Mouse (Mus musculus) kidney, postnatal 14 days (tissue): ENCODE results near the gene Olfr129.

ENCODE experiments used
- DNase-seq: peaks from one replicate; pipeline ENCODE4 v3.0.0; 2022; ENCODE audit warnings: mixed read lengths

The Olfr129 gene

DNA sequence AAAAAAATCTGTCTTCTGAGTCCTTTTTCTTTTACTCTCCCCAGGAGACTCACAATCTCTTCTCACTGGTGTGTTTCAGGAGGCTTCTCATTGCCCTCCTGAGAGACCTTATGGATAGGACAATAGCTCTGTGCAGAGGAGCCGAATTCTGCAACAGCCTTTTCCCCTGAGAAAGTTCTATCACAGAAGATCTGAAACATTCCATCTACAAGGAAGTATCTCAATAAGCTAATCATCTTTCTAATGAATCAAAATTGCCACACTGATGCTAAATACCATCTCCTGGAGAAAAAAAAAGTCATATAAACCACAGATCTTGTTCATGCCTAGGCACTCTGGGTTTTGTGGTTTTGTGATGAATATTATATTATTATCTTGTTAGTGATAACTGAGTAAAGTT lies at the start of gene Olfr129:
Gene Olfr129 (minus strand): TSS at position 101 of the 400 bp plus-strand sequence.
- DNase-seq: no peak

DNA sequence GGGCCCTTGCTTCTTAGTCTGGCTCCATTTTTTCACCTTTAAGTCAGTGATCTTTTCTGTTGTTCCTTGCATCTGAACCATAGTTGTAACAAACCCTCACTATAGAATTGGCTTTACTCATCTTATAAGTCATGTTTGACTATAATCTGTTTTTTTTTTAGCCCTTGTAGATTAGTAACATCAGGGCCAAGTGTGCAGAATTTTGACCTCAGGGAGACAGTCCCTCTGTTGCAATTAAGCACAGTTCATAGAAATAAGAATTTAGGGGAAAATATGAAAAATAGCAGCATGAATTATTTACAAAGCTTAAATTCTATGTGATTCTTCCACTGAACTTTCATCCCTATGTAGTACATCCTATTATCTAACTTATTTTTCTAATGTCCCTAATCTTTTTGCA lies 28.7 kb upstream of the Olfr129 start, which contains the start of gene Olfr131:
Gene Olfr131 (minus strand): TSS at position 101 of the 400 bp plus-strand sequence.
- DNase-seq: no peak

DNA sequence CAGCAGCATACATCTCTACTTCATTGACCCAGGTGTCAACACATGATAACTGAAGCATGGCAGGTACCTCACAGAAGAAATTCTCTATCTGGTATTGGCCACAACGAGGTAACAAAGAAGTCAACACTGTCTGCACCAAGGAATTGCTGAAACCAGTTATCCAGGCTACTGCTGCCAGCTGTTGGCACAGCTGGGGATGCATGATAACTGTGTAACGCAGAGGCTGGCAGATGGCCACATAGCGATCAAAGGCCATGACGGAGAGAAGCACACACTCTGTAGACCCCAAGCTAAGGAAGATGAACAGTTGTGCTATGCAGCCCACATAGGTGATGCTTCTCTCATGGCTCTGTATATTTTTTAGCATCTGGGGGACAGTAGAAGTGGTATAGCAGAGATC lies 22.5 kb upstream of the Olfr129 start:
- DNase-seq: no peak

DNA sequence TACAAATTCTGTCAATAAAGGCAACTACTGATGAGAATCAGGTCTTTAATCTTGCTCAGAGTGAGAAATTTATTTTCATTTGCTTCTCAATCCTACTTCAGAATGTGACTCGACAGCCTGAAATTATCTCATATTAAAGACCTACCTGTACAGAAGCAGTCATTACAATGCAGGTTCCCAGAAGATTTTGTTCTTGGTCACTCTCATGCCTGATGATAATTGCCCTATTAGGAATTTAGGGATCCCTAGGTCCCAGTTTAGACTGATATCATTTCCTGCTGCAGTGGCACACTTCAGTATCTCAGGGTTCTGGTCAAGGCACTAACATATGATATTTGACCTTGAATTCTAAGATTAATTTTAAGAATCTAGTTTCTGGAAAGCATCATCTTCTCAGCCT lies 3.7 kb upstream of the Olfr129 start, which contains the start of gene Olfr130:
Gene Olfr130 (plus strand): TSS at position 301 of the 400 bp plus-strand sequence.
- no peak for DNase-seq

DNA sequence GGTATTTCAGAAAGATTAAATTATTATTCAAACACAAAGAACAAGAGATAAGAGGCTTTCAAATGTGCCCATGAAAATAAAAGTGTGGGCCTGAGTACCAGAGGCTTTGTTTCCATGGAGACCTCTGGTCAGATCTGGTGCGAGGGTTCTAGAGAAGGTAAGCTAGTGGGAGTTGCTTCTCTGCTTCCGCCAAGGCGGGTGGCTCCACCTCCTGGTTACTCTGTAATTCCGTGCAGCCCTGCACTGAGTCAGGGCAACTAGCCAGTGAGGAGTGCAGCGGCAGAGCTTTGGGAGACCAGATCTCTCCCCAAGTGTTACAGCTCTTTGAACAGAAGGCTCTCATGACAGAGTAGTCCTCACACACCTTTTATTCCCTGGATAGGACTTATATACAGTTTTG lies 33.6 kb downstream of the Olfr129 start:
- no peak for DNase-seq

DNA sequence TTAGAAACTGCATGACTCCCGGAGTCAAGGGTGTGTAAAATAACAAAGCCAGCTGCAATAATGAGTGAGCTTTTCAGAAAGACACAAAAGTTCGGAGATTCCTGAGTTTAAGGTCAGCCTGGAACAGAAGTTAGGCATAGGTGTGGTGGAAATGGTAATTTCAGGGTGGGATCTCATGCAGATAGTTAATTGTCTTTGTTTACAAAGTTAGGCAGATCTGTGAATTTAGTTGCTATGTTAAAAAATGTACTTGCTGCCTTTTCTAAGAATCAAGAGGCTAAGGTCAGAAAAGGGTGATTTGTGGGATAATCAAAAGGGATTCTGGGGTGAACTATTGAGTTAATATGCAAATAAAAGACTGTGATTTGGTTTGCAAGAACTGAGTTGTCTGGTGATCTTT lies 43.5 kb downstream of the Olfr129 start:
- DNase-seq: no peak

DNA sequence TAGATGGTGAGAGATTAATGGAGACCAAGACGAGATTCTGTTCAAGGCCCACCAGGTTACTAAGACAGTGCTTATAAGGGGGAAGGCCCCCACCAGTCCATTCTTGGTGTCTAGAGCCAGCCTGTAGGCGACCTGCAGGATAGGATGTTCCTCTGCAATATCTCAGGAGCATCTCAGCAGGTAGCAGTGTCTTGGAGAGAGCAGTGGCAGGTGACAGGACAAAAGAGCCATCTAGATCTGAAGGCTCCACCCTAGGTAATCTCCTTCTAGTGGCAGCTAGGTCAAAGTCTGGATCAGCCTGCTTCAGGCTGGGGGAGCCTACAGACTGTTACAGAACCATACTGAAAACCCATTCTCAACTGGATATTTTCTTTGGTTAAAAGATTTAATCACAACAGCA lies 54.9 kb downstream of the Olfr129 start:
- DNase-seq: no peak
